Mouse (Mus musculus) stomach, postnatal 0 days (tissue): ENCODE results near the gene Hus1b.

Experiments used
- CTCF ChIP-seq: IDR thresholded peaks from 2 replicates; pipeline ENCODE4 v1.5.1; 2016; ENCODE audit warnings: antibody characterized with exemption, low read depth, mild to moderate bottlenecking, moderate library complexity
- EP300 ChIP-seq: optimal IDR thresholded peaks from 2 replicates; pipeline ENCODE3; 2016; ENCODE audit warnings: antibody characterized with exemption

- TF ChIP-seq CTCF (peak; percentile 18; the same call in 1 of the 2 replicates), EP300 (no peak)
Observed at GRCm38 (mm10) chr13:30972102-30972501, 24.5 kb upstream of the Hus1b start.
